Mouse (Mus musculus): ENCODE measurements around the gene Olfr1032. TPM values are rescaled to one million over a fixed set of nuclear protein-coding genes. Genes with fewer than 3 reads are reported as not detected.
"Not testable (repeated sequence)": the region's sequence is repeated elsewhere in the genome, so short reads cannot be mapped to it uniquely, and the experiment has no call there.

The Olfr1032 gene
- total RNA-seq (2021), result not detected
- long read RNA-seq, experiment 1, result 0 reads
- long read RNA-seq, experiment 2, result 0 reads

DNA sequence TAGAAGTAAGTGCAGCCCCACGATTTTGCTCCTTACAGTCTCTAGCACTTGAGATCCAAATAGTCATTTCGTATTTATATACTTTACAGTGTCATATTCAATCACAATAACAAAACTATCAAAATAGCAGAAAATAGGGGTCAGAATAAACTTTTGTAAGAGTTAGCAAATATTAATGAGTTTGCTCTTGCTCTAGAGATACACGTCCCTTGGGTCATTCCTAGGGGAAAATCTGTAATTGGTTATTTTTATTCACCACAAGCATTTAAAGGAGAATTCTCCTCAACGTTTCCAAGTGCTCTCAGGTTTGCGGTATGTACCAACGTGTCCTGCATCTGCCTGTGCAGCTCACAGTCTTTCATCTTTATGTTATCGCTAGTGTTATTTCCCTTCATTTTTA lies at the start of gene Olfr1032:
Gene Olfr1032 (plus strand): TSS at position 301 of the 400 bp plus-strand sequence.
- no peak for DNase-seq

- no peak for DNase-seq
Observed at GRCm38 (mm10) chr2:85973595-85973994, 31.7 kb upstream of the Olfr1032 start, which contains the start of gene Olfr1029. Olfr1029 (plus strand) TSS chr2:85973895.

- no peak for DNase-seq
Observed at GRCm38 (mm10) chr2:85978976-85979375, 26.4 kb upstream of the Olfr1032 start, which contains the start of gene Olfr1030. Olfr1030 (plus strand) TSS chr2:85979276.

DNA sequence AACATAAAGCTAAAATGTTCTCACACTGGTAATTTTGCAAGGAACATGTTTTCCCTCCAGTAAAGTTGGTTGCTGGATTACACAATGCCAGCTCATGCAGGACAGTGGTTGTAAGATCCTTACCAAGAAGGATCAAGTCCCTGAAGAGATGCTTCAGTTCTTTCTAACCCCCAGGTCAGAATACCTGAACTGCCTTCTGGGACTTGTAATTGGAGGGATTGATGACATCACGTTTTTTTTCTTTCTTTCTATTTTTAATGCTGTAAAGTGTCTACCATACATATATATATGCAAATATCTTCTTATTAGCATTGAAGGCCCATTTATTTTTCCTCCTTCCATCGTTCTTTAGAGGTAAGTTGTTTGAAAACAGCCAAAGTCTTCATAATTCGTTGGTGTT lies 15.3 kb upstream of the Olfr1032 start, which contains the start of gene Olfr1031:
Gene Olfr1031 (plus strand): TSS at position 301 of the 400 bp plus-strand sequence.
- DNase-seq, result no peak

DNA sequence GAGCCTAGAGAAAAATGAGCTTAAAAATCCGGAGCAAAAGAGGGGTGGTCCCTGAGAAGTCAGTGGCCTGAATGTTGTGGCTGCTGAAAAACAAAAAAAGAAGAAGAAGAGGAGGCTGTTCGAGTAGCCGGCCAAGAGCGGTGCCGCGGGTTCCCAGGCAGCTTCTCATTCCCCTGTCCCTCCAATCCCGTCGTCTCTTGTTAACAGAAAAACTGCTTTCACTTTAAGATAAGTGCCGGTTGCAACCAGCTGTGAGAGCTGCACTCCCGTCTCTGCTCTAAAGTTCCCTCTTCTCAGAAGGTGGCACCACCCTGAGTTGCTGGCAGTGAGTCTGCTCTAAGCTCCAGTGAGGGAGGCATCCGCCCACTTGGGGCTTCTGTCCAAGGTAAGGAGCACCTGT lies 15.1 kb downstream of the Olfr1032 start, which contains the start of gene Olfr1033:
Gene Olfr1033 (plus strand): TSS at position 228 of the 400 bp plus-strand sequence.
- DNase-seq, result peak; percentile 2 to 12

GRCm38 (mm10) chr2:86021518-86021917 lies 16.2 kb downstream of the Olfr1032 start:
- not testable (repeated sequence) for DNase-seq

GRCm38 (mm10) chr2:86045561-86045960 lies 40.2 kb downstream of the Olfr1032 start, which contains the start of gene Olfr1034:
Olfr1034 (plus strand) TSS chr2:86045861.
- no peak for DNase-seq

DNA sequence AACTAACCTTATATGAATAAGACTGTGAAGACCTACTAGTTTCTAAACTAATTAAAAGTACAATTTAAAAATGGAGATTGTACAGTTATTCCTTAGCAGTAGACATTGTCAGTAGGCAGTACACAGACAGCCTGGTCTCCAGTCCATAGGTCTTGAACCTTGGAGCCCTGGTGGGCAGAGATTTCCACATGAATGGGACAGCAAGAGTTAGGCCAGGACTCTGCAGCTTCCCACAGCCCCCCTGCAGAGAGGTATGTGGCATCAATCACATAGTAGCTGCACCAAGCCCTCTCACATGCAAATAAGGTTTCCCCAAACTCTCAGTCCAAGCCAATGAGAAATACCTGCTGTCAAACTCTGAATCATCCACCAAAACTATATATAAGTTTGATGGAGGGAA lies 45.4 kb downstream of the Olfr1032 start:
- not testable (repeated sequence) for DNase-seq

Other genes with a start within 250 kb of the Olfr1032 start
- gene Olfr1012, start 242.8 kb upstream of the Olfr1032 start, total RNA-seq (2021), result not detected
- under 1 TPM in 1 of 2 experiments, not detected in 1; 0.07 TPM for gene Olfr1013, start 238.4 kb upstream of the Olfr1032 start, total RNA-seq (2021)
- not detected for gene Olfr1014, start 232.8 kb upstream of the Olfr1032 start, total RNA-seq (2021)
- gene Olfr1015, start 223.5 kb upstream of the Olfr1032 start, total RNA-seq (2021), result not detected
- gene Olfr1016, start 203.0 kb upstream of the Olfr1032 start, total RNA-seq (2021), result not detected
- not detected for gene Olfr1018, start 187.1 kb upstream of the Olfr1032 start, total RNA-seq (2021)
- not detected for gene Olfr1019, start 160.1 kb upstream of the Olfr1032 start, total RNA-seq (2021)
- gene Olfr1020, start 158.5 kb upstream of the Olfr1032 start, total RNA-seq (2021), result not detected
- gene Olfr1022, start 136.9 kb upstream of the Olfr1032 start, total RNA-seq (2021), result not detected
- not detected for gene Olfr1023, start 119.9 kb upstream of the Olfr1032 start, total RNA-seq (2021)
- gene Olfr1024, start 100.5 kb upstream of the Olfr1032 start, total RNA-seq (2021), result not detected
- gene Olfr1025-ps1, start 90.3 kb upstream of the Olfr1032 start, total RNA-seq (2021), result not detected
- not detected for gene Olfr1026, start 84.0 kb upstream of the Olfr1032 start, total RNA-seq (2021)
- not detected for gene Olfr1028, start 55.1 kb upstream of the Olfr1032 start, total RNA-seq (2021)
- gene Olfr1029, start 31.6 kb upstream of the Olfr1032 start, total RNA-seq (2021), result not detected
- gene Olfr1030, start 26.3 kb upstream of the Olfr1032 start, total RNA-seq (2021), result not detected
- not detected for gene Olfr1031, start 15.2 kb upstream of the Olfr1032 start, total RNA-seq (2021)
- 1 to 10 TPM; 4.8 to 5.8 TPM for gene Olfr1033, start 15.1 kb downstream of the Olfr1032 start, total RNA-seq (2021)
- gene Olfr1034, start 40.3 kb downstream of the Olfr1032 start, total RNA-seq (2021), result under 1 TPM in 1 of 2 experiments, not detected in 1; 0.33 TPM
- gene Olfr1036, start 68.5 kb downstream of the Olfr1032 start, total RNA-seq (2021), result not detected
- gene Olfr1037, start 81.8 kb downstream of the Olfr1032 start, total RNA-seq (2021), result not detected
- gene Olfr1039, start 130.4 kb downstream of the Olfr1032 start, total RNA-seq (2021), result not detected
- not detected for gene Olfr1040, start 141.2 kb downstream of the Olfr1032 start, total RNA-seq (2021)
- not detected for gene Olfr1042, start 156.3 kb downstream of the Olfr1032 start, total RNA-seq (2021)
- not detected for gene Olfr1043, start 162.0 kb downstream of the Olfr1032 start, total RNA-seq (2021)
- gene Olfr1044, start 172.3 kb downstream of the Olfr1032 start, total RNA-seq (2021), result not detected
- gene Olfr52, start 180.1 kb downstream of the Olfr1032 start, total RNA-seq (2021), result not detected
- gene Olfr1045, start 197.5 kb downstream of the Olfr1032 start, total RNA-seq (2021), result not detected
- gene Olfr1046, start 213.8 kb downstream of the Olfr1032 start, total RNA-seq (2021), result not detected
- not detected for gene Olfr1047, start 225.9 kb downstream of the Olfr1032 start, total RNA-seq (2021)
- not detected for gene Olfr1048, start 234.7 kb downstream of the Olfr1032 start, total RNA-seq (2021)